ENCODE assay signal across 8 mouse cellular contexts in the genomic region with DNA sequence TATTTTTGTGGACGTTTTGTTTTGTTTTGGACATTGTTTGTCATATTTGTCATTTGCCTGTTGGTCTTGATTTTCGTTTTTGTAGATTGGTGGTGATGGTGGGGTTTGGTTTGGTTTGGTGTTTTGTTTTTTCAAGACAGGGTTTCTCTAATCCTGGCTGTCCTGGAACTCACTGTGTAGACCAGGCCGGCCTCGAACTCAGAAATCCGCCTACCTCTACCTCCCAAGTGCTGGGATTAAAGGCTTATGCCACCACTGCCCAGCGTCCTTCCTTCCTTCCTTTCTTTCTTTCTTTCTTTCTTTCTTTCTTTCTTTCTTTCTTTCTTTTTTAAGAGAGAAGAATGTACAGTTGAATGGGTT. TPM values are rescaled to one million over a fixed set of nuclear protein-coding genes. Genes with fewer than 3 reads are reported as not detected.
DNase-seq lines count a peak whose midpoint lies in the region; ATAC-seq and TF ChIP-seq lines count a peak whose summit lies in the region.
"Not testable (repeated sequence)": the region's sequence is repeated elsewhere in the genome, so short reads cannot be mapped to it uniquely, and the experiment has no call there.

No protein-coding gene starts in this region.

- TF ChIP-seq CTCF in heart, adult 2 months (IDR thresholded peaks at IDR 0.05); layer of hippocampus, adult 2 months (conservative IDR thresholded peaks at IDR 0.05): not testable (repeated sequence)

- TF ChIP-seq POLR2A in heart, adult 2 months (IDR thresholded peaks at IDR 0.05; ENCODE audit: insufficient read depth, low read depth, low read length) = not testable (repeated sequence)

- not testable (repeated sequence) for H3K79me2 ChIP-seq in heart, adult 2 months (replicated peaks; ENCODE audit: control insufficient read depth, insufficient read depth, low read length)

- not testable (repeated sequence) for H3K27ac ChIP-seq in ES-E14 (ENCODE audit: insufficient read depth, low read depth, low read length, poor library complexity, severe bottlenecking); embryonic facial prominence, embryonic 14.5 days (replicated peaks; ENCODE audit: low read depth, low read length); hindbrain, embryonic 15.5 days (replicated peaks); liver, embryonic 16.5 days (ENCODE audit: low read length); midbrain, embryonic 14.5 days (replicated peaks; ENCODE audit: low read depth, low read length); stomach, embryonic 15.5 days
- H3K27ac ChIP-seq in heart, adult 2 months = peak overlapping the region; percentile 47
- peak overlapping the region; percentile 29; the same call in 1 of the 2 replicates for H3K27ac ChIP-seq in layer of hippocampus, adult 2 months

- ATAC-seq in embryonic facial prominence, embryonic 14.5 days (ENCODE audit: low read depth); liver, embryonic 16.5 days (ENCODE audit: low read depth); stomach, embryonic 15.5 days (ENCODE audit: insufficient read depth, low FRiP score, low read depth): not testable (repeated sequence)
- peak; percentile 71 for ATAC-seq in hindbrain, embryonic 15.5 days (ENCODE audit: low FRiP score, low read depth)
- ATAC-seq in midbrain, embryonic 14.5 days (ENCODE audit: low FRiP score, low TSS enrichment) = peak; percentile 56; the same call in 1 of the 2 replicates

- H3K4me3 ChIP-seq in ES-E14 (ENCODE audit: insufficient read depth in 1 of 2, low read depth in 1 of 2, low read length in 2 of 2, poor library complexity in 1 of 2, severe bottlenecking in 1 of 2) = peak overlapping the region; percentile 83 to 94
- H3K4me3 ChIP-seq in embryonic facial prominence, embryonic 14.5 days (ENCODE audit: low read depth, low read length) = peak overlapping the region; percentile 83
- H3K4me3 ChIP-seq in heart, adult 2 months = peak overlapping the region; percentile 72
- H3K4me3 ChIP-seq in hindbrain, embryonic 15.5 days = peak overlapping the region; percentile 97
- H3K4me3 ChIP-seq in layer of hippocampus, adult 2 months = peak overlapping the region; percentile 94
- H3K4me3 ChIP-seq in liver, embryonic 16.5 days (ENCODE audit: low read depth, low read length) = peak overlapping the region; percentile 86
- peak overlapping the region; percentile 86 for H3K4me3 ChIP-seq in midbrain, embryonic 14.5 days (replicated peaks; ENCODE audit: low read depth, low read length)
- H3K4me3 ChIP-seq in stomach, embryonic 15.5 days (replicated peaks) = peak overlapping the region; percentile 96

- TF ChIP-seq EP300 in heart, adult 2 months (IDR thresholded peaks at IDR 0.05; ENCODE audit: insufficient read depth, low read depth, low read length) = not testable (repeated sequence)

- DNase-seq in ES-E14 (ENCODE audit: low read depth, low spot score); embryonic facial prominence, embryonic 14.5 days (ENCODE audit: low spot score); layer of hippocampus, adult 2 months (ENCODE audit: low spot score in 2 of 2); midbrain, embryonic 14.5 days: not testable (repeated sequence)
- DNase-seq in heart, adult 2 months = peak in 1 of 2 experiments; percentile 22

- H3K27me3 ChIP-seq in embryonic facial prominence, embryonic 14.5 days (replicated peaks; ENCODE audit: control insufficient read depth, insufficient read depth, low read length); heart, adult 2 months (ENCODE audit: control insufficient read depth, insufficient read depth, low read length); hindbrain, embryonic 15.5 days; liver, embryonic 16.5 days (ENCODE audit: control insufficient read depth, insufficient read depth, low read depth, low read length); midbrain, embryonic 14.5 days (ENCODE audit: control insufficient read depth, insufficient read depth, low read length); stomach, embryonic 15.5 days (replicated peaks): not testable (repeated sequence)

- 2% methylated on average over 6 of the region's 6 CpGs for WGBS in embryonic facial prominence, embryonic 14.5 days
- WGBS in heart, adult 2 months = 4% methylated on average over 6 of the region's 6 CpGs
- WGBS in hindbrain, embryonic 15.5 days = 2% methylated on average over 6 of the region's 6 CpGs
- under 1% methylated on average over 6 of the region's 6 CpGs for WGBS in liver, embryonic 16.5 days (ENCODE audit: insufficient replicate concordance)
- under 1% methylated on average over 6 of the region's 6 CpGs for WGBS in midbrain, embryonic 14.5 days
- 2% methylated on average over 6 of the region's 6 CpGs for WGBS in stomach, embryonic 15.5 days

- intact Hi-C loops in heart, adult 2 months (cut with DNase I) = loop anchor here (2.0 kb wide), 1 partner anchor 96 kb away; a partner anchor contains a TSS

- H3K9me3 ChIP-seq in ES-E14 (ENCODE audit: control insufficient read depth, insufficient read depth, low read depth, low read length); embryonic facial prominence, embryonic 14.5 days (ENCODE audit: control insufficient read depth, low read length); hindbrain, embryonic 15.5 days; liver, embryonic 16.5 days (replicated peaks; ENCODE audit: control insufficient read depth, low read length); midbrain, embryonic 14.5 days (ENCODE audit: control insufficient read depth, low read length); stomach, embryonic 15.5 days: not testable (repeated sequence)

- in situ Hi-C loops in ES-E14 (cut with MboI; ENCODE audit: low sequenced_read_pairs in 2 of 2, unreplicated experiment in 2 of 2) = not testable (repeated sequence)

- H3K4me2 ChIP-seq in embryonic facial prominence, embryonic 14.5 days (ENCODE audit: low read depth, low read length) = peak overlapping the region; percentile 64
- H3K4me2 ChIP-seq in hindbrain, embryonic 15.5 days = peak overlapping the region; percentile 87
- H3K4me2 ChIP-seq in liver, embryonic 16.5 days (ENCODE audit: low read depth, low read length) = peak overlapping the region; percentile 64
- peak overlapping the region; percentile 80 for H3K4me2 ChIP-seq in midbrain, embryonic 14.5 days (ENCODE audit: low read length)
- H3K4me2 ChIP-seq in stomach, embryonic 15.5 days = peak overlapping the region; percentile 71

- not testable (repeated sequence) for H3K4me1 ChIP-seq in ES-E14 (ENCODE audit: control insufficient read depth in 2 of 2, insufficient read depth in 2 of 2, low read length in 2 of 2, poor library complexity in 1 of 2); embryonic facial prominence, embryonic 14.5 days (ENCODE audit: control insufficient read depth, insufficient read depth, low read length); heart, adult 2 months (ENCODE audit: control insufficient read depth, insufficient read depth, low read length); liver, embryonic 16.5 days (ENCODE audit: control insufficient read depth, low read depth, low read length); midbrain, embryonic 14.5 days (ENCODE audit: control insufficient read depth, insufficient read depth, low read length); stomach, embryonic 15.5 days
- peaks cover 11% of the 10 kb centered on the region for H3K4me1 ChIP-seq in hindbrain, embryonic 15.5 days (replicated peaks)

- H3K9ac ChIP-seq in ES-E14 (ENCODE audit: insufficient read depth, low read depth, low read length, poor library complexity, severe bottlenecking) = peak overlapping the region; percentile 66
- H3K9ac ChIP-seq in embryonic facial prominence, embryonic 14.5 days (ENCODE audit: low read depth, low read length) = peak overlapping the region; percentile 75
- H3K9ac ChIP-seq in heart, adult 2 months (ENCODE audit: low read depth, low read length) = peak overlapping the region; percentile 29; the same call in 1 of the 2 replicates
- peak overlapping the region; percentile 49 for H3K9ac ChIP-seq in hindbrain, embryonic 15.5 days
- H3K9ac ChIP-seq in liver, embryonic 16.5 days (ENCODE audit: low read depth, low read length); stomach, embryonic 15.5 days: not testable (repeated sequence)
- peak overlapping the region; percentile 51; the same call in 1 of the 2 replicates for H3K9ac ChIP-seq in midbrain, embryonic 14.5 days (replicated peaks; ENCODE audit: low read length)

- peaks cover 18% of the 10 kb centered on the region for H3K36me3 ChIP-seq in ES-E14 (ENCODE audit: control insufficient read depth, insufficient read depth, low read length, poor library complexity, severe bottlenecking)
- peaks cover 19% of the 10 kb centered on the region for H3K36me3 ChIP-seq in embryonic facial prominence, embryonic 14.5 days (ENCODE audit: control insufficient read depth, insufficient read depth, low read length)
- not testable (repeated sequence) for H3K36me3 ChIP-seq in heart, adult 2 months (ENCODE audit: control insufficient read depth, insufficient read depth, low read length); liver, embryonic 16.5 days (ENCODE audit: control insufficient read depth, insufficient read depth); midbrain, embryonic 14.5 days (ENCODE audit: control insufficient read depth, insufficient read depth, low read length); stomach, embryonic 15.5 days
- peaks cover 12% of the 10 kb centered on the region; the same call in 1 of the 2 replicates for H3K36me3 ChIP-seq in hindbrain, embryonic 15.5 days

RNA-seq across cellular contexts. Expression of a gene that starts 0.3 kb away (rescaled TPM):
- 136 and 178 TPM in 2 replicates for total RNA-seq in ES-E14 (2012; rRNA removed)
- polyA plus RNA-seq in embryonic facial prominence, embryonic 14.5 days (2014; fragmentation: Nextera tagmentation; extraction: Ambion mirVana) = 17.5 and 19.5 TPM in 2 replicates
- 10 to 100 TPM; 11.1 to 12.8 TPM for total RNA-seq in heart, adult 2 months (2021)
- 3.4 and 6.5 TPM in 2 replicates for polyA plus RNA-seq in heart, adult 2 months (2012; rRNA removed)
- 8.7 and 9.5 TPM in 2 replicates for polyA plus RNA-seq in hindbrain, embryonic 15.5 days (2015; fragmentation: Nextera tagmentation; extraction: Ambion mirVana)
- total RNA-seq in layer of hippocampus, adult 2 months (2021) = 10 to 100 TPM; 24.6 to 27.7 TPM
- 4.5 and 4.7 TPM in 2 replicates for polyA plus RNA-seq in liver, embryonic 16.5 days (2015; fragmentation: Nextera tagmentation; extraction: Ambion mirVana)
- polyA plus RNA-seq in midbrain, embryonic 14.5 days (2014; fragmentation: Nextera tagmentation; extraction: Ambion mirVana) = 10.3 and 12.7 TPM in 2 replicates
- polyA plus RNA-seq in stomach, embryonic 15.5 days (2015; fragmentation: Nextera tagmentation; extraction: Ambion mirVana) = 13.7 and 16.0 TPM in 2 replicates

RNA-seq across cellular contexts. Expression of a gene that starts 58.9 kb away (rescaled TPM):
- 0.11 and 0.31 TPM in 2 replicates for total RNA-seq in ES-E14 (2012; rRNA removed)
- 0.34 and 0.68 TPM in 2 replicates for polyA plus RNA-seq in embryonic facial prominence, embryonic 14.5 days (2014; fragmentation: Nextera tagmentation; extraction: Ambion mirVana)
- not detected for total RNA-seq in heart, adult 2 months (2021)
- polyA plus RNA-seq in heart, adult 2 months (2012; rRNA removed) = 0.23 TPM in 1 of 2 replicates, not detected in the other
- polyA plus RNA-seq in hindbrain, embryonic 15.5 days (2015; fragmentation: Nextera tagmentation; extraction: Ambion mirVana) = 0.04 and 0.08 TPM in 2 replicates
- total RNA-seq in layer of hippocampus, adult 2 months (2021) = not detected
- 0.02 TPM in 1 of 2 replicates, not detected in the other for polyA plus RNA-seq in liver, embryonic 16.5 days (2015; fragmentation: Nextera tagmentation; extraction: Ambion mirVana)
- polyA plus RNA-seq in midbrain, embryonic 14.5 days (2014; fragmentation: Nextera tagmentation; extraction: Ambion mirVana) = 0.05 and 0.07 TPM in 2 replicates
- 0.10 and 0.15 TPM in 2 replicates for polyA plus RNA-seq in stomach, embryonic 15.5 days (2015; fragmentation: Nextera tagmentation; extraction: Ambion mirVana)
